Mouse (Mus musculus): ENCODE measurements around the gene Slc2a3.
A peak's percentile ranks its signal among the peaks of the same experiment; 100 is the strongest.
"Not testable (repeated sequence)": the region's sequence is repeated elsewhere in the genome, so short reads cannot be mapped to it uniquely, and the experiment has no call there.

The Slc2a3 gene

DNA sequence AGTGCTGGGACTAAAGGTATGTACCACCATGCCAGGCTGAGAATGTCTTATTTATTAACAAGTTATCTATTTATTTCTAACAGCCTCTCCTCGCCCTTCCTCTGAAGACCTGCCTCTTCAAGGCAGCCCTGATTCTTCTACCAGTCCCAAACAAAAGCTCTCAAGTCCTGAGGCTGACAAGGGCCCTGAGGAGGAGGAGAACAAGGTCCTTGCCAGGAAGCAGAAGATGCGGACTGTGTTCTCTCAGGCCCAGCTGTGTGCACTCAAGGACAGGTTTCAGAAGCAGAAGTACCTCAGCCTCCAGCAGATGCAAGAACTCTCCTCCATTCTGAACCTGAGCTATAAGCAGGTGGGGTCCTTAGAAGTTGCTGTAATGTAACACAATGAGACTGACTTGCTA is 90.0 kb downstream of the Slc2a3 start:
- no peak for DNase-seq (ENCODE audit: low read depth, low spot score)

DNA sequence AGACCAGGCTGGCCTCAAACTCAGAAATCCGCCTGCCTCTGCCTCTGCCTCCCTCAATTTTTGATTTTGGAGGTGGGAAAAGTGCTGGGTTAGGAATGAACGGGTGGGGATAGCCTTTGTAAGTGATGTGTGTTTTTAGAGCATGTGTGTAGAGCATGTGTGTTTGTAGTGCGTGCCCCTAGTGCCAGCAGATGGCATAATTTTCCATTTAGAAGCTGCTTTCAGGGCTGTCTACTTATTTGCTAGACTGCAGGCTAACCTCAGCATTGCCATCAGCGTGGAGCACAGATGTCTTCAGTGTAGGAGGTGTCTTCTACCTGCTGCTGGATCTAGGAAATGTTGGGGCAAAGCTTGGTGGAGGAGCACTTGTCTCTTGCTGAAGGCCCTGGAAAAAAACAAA is 92.6 kb downstream of the Slc2a3 start:
- DNase-seq (ENCODE audit: low read depth, low spot score) = no peak

DNA sequence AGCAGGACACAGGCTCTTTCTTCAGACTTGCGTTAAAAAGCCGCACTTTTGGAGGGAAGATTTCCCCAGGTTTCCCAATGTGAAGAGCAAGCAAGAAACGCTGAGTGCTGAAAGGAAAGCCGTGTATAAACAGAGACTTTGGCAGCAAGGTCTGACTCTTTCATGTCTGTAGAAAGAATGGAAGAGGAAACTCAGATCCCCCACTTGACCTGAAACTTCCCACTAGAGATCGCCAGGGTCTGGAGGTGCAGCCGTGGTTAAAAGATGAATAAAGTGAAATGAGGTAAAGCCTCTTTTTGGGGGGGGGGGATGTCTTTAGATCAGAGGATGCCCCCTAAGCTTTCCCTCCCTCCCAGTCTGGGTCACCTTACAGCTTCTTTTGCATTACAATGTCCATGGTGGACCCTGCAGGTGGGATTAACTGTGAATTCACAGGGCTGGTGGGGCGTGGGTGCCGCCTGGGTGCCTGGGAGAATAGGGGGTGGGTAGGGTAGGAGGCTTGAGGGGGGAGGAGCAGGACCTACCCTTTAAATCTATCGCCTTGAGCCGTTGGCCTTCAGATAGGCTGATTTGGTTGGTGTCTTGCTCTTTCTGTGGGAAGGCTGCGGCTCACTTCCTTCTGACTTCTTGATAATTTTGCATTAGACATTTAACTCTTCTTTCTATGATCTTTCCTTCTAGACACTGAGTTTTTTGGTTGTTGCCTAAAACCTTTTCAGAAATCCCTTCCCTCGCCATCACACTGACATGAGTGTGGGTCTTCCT is 94.2 kb downstream of the Slc2a3 start, which contains the start of gene Nanog:
Gene Nanog (plus strand): TSS at position 454 of the 765 bp plus-strand sequence.
- DNase-seq (ENCODE audit: low read depth, low spot score) = no peak

DNA sequence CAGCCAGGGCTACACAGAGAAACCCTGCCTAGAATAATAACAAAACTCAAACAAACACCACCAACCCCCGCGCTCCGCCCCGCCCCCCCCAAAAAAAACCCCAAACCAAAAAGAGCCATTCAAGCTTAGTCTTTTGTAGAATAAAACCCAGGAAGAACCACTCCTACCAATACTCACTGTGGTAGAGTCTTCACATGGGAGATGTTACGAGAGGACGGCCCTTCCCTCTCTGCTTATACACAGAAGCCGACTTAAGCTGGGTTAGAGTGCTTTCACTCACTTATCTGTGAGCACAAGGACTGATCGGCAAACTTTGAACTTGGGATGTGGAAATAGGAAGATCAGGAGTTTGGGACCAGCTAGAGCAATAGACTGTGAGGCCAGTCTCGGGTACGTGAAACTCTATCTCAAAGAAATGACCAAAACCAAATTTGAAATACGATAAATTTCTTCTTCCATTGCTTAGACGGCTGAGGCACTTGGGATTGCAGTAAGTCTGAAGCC is 95.1 kb downstream of the Slc2a3 start:
- no peak for DNase-seq (ENCODE audit: low read depth, low spot score)

DNA sequence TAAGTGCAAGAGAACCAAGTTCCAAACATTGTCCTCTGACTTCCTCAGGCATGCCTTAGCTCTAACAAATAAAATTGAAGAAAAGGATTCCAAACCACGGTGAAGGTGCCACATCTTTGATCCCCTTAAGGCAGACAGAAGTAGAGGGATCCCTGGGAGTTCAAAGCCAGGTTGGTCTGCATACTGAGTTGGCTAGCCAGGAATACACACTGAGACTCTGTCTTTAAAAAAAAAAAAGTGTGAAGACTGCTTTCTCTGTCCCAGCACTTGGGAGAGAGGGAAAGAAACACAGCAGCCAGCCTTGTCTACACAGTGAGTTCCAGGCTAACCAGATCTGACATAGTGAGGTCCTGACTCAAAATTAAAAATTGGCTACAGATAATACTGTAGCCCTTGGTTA is 97.7 kb downstream of the Slc2a3 start:
- no peak for DNase-seq (ENCODE audit: low read depth, low spot score)

DNA sequence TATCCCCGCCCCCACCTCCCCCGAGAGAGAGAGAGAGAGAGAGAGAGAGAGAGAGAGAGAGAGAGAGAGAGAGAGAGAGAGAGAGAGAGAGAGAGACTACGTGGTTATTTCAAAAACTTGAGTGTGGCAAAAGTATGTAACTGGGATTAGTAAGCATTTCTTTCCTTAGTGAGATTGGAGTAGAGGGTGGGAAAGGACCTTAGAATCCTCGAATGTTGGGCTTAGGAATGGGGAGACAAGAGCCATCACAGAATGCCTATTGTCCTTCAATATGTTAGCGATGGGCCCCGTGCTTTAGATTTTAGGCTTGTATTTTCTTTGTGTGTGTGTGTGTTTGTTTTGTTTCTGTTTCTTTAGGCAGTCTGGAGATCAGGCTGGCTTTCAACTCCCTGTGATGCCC is 98.2 kb downstream of the Slc2a3 start:
- no peak for DNase-seq (ENCODE audit: low read depth, low spot score)

DNA sequence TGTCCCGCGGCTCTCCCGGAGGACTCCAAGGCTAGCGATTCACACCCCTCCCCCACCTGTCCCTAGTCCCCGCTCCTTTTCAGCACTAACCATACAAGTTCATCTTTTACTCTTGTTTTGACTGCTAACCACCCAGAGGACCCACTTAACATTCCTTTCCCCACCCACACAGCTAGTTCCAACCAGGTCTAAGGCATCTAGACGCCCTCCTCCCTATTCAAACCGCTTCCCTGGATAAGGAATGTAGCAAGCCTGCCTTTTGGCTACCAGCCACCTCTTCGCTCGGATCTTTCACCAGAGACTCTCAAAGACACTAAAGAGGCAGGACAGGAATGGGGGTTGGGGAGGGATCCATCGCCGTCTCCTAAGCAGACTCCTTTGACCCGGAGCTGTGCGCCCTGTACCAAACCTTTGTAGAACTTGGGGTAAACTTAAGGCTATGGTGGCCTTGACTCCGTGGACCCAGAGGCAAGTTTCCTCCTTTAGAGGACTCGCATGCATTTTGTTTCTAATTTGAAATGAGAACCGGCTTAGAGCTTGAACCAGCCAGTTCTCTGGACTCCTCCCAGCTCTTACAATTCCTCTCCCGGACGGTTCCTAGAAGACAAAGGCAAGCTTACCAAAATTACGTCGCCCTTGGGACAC is 98.8 kb downstream of the Slc2a3 start:
- DNase-seq (ENCODE audit: low read depth, low spot score) = peak; percentile 10

DNA sequence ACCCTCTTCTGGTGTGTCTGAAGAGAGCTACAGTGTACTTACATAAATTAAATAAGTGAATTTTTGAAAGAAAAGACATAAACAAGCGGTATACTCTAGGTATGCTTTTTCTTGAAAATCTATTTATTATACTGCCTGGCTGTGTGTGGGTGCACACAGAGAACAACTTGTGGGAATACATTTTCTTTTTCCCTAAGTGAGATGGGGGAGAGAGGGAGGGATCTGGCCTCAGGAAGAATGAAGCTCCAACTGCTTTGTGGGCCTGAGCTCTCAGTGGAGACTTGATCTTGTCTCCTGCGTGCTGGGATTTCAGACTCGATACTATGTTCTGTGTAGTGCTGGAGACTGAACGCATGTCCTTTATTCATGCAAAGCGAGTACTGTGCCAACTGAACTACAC is 99.6 kb downstream of the Slc2a3 start:
- no peak for DNase-seq (ENCODE audit: low read depth, low spot score)

DNA sequence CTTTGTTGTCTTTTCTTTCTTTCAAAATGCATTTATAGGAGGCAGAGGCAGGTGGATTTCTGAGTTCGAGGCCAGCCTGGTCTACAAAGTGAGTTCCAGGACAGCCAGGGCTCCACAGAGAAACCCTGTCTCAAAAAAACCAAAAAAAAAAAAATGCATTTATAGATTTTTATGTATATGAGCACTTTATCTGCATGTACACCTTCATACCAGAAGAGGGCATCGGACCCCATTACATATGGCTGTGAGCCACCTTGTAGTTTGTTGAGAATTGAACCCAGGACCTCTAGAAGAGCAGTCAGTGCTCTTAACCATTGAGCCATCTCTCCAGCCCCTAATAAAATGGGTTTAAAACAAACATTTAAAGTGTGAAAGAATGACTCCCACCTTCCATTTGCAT is 101.8 kb downstream of the Slc2a3 start:
- not testable (repeated sequence) for DNase-seq (ENCODE audit: low read depth, low spot score)

DNA sequence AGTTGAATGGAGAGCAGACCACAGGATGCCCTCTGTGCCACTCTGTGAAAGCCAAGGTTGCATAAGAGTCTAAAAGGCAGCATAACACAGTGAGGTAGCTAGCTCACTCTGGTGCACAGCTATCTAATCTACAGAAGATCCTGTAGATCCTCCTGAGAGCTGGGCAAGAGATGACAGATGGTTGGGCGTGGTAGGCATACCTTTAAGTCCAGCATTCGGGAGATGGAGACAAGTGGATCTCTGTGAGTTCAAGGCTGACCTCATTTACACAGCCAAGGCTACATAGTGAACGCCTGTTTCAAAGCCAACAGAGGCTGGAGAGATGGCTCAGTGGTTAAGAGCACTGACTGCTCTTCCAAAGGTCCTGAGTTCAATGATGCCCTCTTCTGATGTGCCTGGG is 106.0 kb downstream of the Slc2a3 start:
- no peak for DNase-seq (ENCODE audit: low read depth, low spot score)

DNA sequence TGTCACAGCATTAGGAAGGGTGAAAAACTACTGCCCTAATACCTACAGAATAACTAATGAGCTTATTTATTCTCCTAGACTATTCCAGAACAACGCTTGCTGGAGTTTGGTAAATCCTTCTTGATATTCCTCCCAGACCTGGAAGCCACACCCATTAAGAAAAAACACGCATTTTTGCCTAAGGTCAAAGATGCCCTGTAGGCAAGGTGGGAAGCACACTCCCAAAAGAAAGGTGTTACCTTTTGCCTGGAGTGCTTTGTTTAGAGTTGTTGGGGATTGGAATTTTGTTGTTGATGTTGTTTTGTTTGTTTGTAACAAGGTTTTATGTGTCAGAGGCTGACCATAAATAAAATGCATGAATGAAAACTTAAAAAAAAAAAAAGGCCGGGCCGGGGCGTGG is 111.4 kb downstream of the Slc2a3 start:
- DNase-seq (ENCODE audit: low read depth, low spot score) = no peak

DNA sequence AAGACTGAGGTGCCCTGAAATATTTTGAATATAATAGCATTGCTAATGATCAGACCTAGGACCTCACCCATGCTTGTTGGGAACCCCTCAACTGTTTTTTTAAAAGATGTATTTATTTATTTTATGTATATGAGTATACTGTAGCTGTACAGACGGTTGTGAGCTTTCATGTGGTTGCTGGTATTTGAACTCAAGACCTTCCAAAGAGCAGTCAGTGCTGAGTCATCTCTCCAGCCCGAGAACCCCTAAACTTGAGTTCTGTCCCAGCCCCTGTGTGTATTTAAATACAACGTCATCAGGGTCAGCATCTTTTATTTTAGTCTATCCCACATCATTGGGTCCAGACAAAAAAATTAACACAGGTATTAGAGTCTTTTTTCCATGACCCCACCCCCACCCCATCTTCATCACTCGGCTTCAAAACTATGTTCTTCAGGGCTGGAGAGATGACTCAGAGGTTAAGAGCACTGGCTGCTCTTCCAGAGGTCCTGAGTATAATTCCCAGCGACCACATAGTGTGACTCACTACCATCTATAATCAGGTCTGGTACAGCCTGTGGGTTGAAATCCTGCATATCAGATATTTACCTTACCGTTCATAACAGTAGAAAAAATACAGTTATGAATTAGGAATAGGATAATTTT is 111.9 kb downstream of the Slc2a3 start:
- DNase-seq (ENCODE audit: low read depth, low spot score) = no peak

DNA sequence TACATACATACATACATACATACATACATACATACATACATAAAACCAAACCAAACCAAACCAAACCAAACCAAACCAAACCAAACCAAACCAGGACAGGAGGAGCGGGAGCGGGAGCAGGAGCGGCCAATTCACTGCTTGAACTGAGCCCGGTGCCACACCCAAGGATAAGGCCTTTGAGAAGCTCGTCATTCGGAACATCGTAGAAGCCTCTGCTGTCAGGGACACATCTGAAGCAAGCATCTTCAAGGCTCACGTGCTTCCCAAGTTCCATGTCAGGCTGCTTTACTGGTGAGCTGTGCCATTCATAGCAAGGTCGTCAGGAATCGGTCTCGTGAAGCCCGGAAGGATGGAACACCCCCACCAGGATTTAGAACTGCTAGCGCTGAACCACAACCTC is 114.7 kb downstream of the Slc2a3 start:
- no peak for DNase-seq (ENCODE audit: low read depth, low spot score)

DNA sequence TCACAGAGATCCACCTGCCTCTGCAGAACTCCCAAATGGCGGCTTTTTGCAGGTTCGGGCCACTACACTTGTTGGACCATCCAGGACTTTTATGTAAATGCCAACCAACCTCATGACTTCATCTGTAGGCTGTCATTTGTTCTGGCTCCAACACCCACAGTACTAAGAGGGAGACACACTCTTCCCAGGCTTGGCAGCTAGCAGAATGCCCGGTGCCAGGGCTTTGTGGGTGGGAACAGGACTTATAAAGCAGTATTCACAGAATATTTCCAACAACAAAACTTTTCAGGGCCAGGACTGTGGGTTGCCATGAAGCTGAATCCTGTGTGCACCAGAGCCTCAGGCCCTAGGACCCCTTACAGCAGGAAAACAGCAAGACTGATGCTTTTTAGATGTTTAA is 118.8 kb downstream of the Slc2a3 start:
- no peak for DNase-seq (ENCODE audit: low read depth, low spot score)
